Mouse (Mus musculus): ENCODE results near the gene Aplnr.

Gene Aplnr

GRCm38 (mm10) chr2:85136089-85136488, at the start of gene Aplnr:
Gene Aplnr (plus strand): TSS chr2:85136225.
- no peak for TF ChIP-seq GATA4 (IDR thresholded peaks at IDR 0.05; ENCODE audit: insufficient replicate concordance, low read length)

- no peak for TF ChIP-seq GATA4 (IDR thresholded peaks at IDR 0.05; ENCODE audit: insufficient replicate concordance, low read length)
These were observed 47.0 kb upstream of the Aplnr start for GRCm38 (mm10) chr2:85088716-85089646.

GRCm38 (mm10) chr2:85091325-85091724, 44.7 kb upstream of the Aplnr start:
- no peak for TF ChIP-seq GATA4 (IDR thresholded peaks at IDR 0.05; ENCODE audit: insufficient replicate concordance, low read length)

GRCm38 (mm10) chr2:85093376-85093775, 42.6 kb upstream of the Aplnr start:
- TF ChIP-seq GATA4 (IDR thresholded peaks at IDR 0.05; ENCODE audit: insufficient replicate concordance, low read length): no peak

GRCm38 (mm10) chr2:85095906-85096305, 40.1 kb upstream of the Aplnr start:
- TF ChIP-seq GATA4 (IDR thresholded peaks at IDR 0.05; ENCODE audit: insufficient replicate concordance, low read length): no peak

GRCm38 (mm10) chr2:85098014-85098413, 38.0 kb upstream of the Aplnr start:
- no peak for TF ChIP-seq GATA4 (IDR thresholded peaks at IDR 0.05; ENCODE audit: insufficient replicate concordance, low read length)

GRCm38 (mm10) chr2:85098824-85099511, 37.1 kb upstream of the Aplnr start:
- peak; percentile 16; the same call in 1 of the 2 replicates for TF ChIP-seq GATA4 (IDR thresholded peaks at IDR 0.05; ENCODE audit: insufficient replicate concordance, low read length)

- no peak for TF ChIP-seq GATA4 (IDR thresholded peaks at IDR 0.05; ENCODE audit: insufficient replicate concordance, low read length)
These were observed 32.8 kb upstream of the Aplnr start for GRCm38 (mm10) chr2:85103201-85103600.

GRCm38 (mm10) chr2:85105426-85106013, 30.5 kb upstream of the Aplnr start:
- no peak for TF ChIP-seq GATA4 (IDR thresholded peaks at IDR 0.05; ENCODE audit: insufficient replicate concordance, low read length)

- TF ChIP-seq GATA4 (IDR thresholded peaks at IDR 0.05; ENCODE audit: insufficient replicate concordance, low read length): no peak
These were observed 29.8 kb upstream of the Aplnr start for GRCm38 (mm10) chr2:85106068-85106790.

GRCm38 (mm10) chr2:85106941-85107340, 29.1 kb upstream of the Aplnr start:
- TF ChIP-seq GATA4 (IDR thresholded peaks at IDR 0.05; ENCODE audit: insufficient replicate concordance, low read length): no peak

GRCm38 (mm10) chr2:85110288-85110875, 25.6 kb upstream of the Aplnr start:
- TF ChIP-seq GATA4 (IDR thresholded peaks at IDR 0.05; ENCODE audit: insufficient replicate concordance, low read length): no peak

- TF ChIP-seq GATA4 (IDR thresholded peaks at IDR 0.05; ENCODE audit: insufficient replicate concordance, low read length): no peak
These were observed 12.7 kb upstream of the Aplnr start for GRCm38 (mm10) chr2:85123187-85123868.

GRCm38 (mm10) chr2:85123869-85124535, 12.0 kb upstream of the Aplnr start:
- no peak for TF ChIP-seq GATA4 (IDR thresholded peaks at IDR 0.05; ENCODE audit: insufficient replicate concordance, low read length)
